Mouse (Mus musculus): ENCODE data around the gene Slc1a7. TPM values are rescaled to one million over a fixed set of nuclear protein-coding genes. Genes with fewer than 3 reads are reported as not detected.

The Slc1a7 gene
- polyA plus RNA-seq, 1 experiment, result not detected

GRCm38 (mm10) chr4:107980002-107980600, 12.0 kb downstream of the Slc1a7 start:
- TF ChIP-seq CTCF (IDR thresholded peaks at IDR 0.05; ENCODE audit: insufficient read depth, low read depth, low read length) (no peak), POLR2A (IDR thresholded peaks at IDR 0.05; ENCODE audit: insufficient read depth, low read depth, low read length) (no peak)
- Histone ChIP-seq H3K27ac (ENCODE audit: insufficient read depth, low read depth, low read length) (no peak overlapping the region), H3K4me1 (ENCODE audit: control insufficient read depth, insufficient read depth, low read length) (peaks cover 6% of the 10 kb centered on the region), H3K4me3 (ENCODE audit: insufficient read depth, low read depth, low read length) (no peak overlapping the region)
- 84% methylated on average over 6 of the region's 6 CpGs for WGBS

DNA sequence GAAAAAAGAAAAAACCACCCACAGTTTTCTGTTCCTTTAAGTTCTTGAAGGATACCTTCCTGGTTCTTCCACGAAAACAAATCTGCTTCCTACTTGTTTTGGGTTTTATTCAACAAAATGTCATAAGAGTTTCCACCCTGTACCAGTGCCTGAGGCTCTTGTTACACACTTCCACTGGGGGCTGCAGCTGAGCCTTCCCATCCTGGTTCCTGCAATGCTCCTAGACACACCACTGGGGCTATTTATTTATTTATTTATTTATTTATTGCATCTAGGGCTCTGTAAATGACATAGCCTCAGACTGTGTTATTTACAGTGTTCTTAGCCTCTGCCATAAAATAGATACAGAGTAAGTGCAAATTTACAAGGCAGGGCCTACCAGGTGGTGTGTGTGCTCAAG, 15.6 kb downstream of the Slc1a7 start:
- Histone ChIP-seq H3K4me3 (ENCODE audit: insufficient read depth, low read depth, low read length) (no peak overlapping the region), H3K27ac (ENCODE audit: insufficient read depth, low read depth, low read length) (no peak overlapping the region), H3K4me1 (ENCODE audit: control insufficient read depth, insufficient read depth, low read length) (peaks cover 7% of the 10 kb centered on the region)
- TF ChIP-seq CTCF (IDR thresholded peaks at IDR 0.05; ENCODE audit: insufficient read depth, low read depth, low read length) (no peak), POLR2A (IDR thresholded peaks at IDR 0.05; ENCODE audit: insufficient read depth, low read depth, low read length) (no peak)
- WGBS, result 60% methylated on average over 1 of the region's 1 CpGs

DNA sequence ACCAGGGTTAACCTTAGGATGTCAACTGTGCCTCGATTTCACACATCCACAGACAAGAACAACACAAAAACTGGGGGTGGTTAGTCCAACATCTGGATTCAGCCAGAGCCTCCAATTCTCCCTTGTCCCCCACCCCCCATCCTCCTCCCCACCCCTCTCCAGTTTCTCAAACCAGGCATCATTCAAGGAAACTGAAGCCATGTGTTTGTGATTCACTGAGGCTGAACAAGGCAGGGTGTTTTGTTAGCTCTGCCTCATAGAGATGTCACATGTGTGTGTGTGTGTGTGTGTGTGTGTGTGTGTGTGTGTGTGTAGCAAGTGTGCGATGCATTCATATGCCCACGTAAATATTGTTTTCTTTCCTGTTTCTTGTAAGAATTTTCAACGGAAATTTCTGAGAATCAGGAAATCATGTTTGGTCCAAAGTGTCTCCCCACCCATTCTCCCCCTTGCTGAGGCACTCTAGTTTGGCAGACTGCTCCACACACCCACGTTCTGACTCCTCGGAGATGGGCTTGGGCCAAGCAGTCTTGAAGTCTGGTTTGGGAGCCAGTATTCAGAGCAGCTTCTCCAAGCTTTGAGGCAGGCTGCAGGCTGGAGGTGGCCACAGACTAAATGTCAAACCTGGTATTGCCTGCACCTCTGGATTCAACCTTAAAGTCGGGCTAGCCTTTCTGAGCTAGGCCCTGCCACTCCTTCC, 16.3 kb downstream of the Slc1a7 start:
- Histone ChIP-seq H3K27ac (ENCODE audit: insufficient read depth, low read depth, low read length) (no peak overlapping the region), H3K4me3 (ENCODE audit: insufficient read depth, low read depth, low read length) (no peak overlapping the region), H3K4me1 (ENCODE audit: control insufficient read depth, insufficient read depth, low read length) (peaks cover 7% of the 10 kb centered on the region)
- TF ChIP-seq CTCF (IDR thresholded peaks at IDR 0.05; ENCODE audit: insufficient read depth, low read depth, low read length) (no peak), POLR2A (IDR thresholded peaks at IDR 0.05; ENCODE audit: insufficient read depth, low read depth, low read length) (no peak)
- WGBS, result 36% methylated on average over 7 of the region's 7 CpGs

DNA sequence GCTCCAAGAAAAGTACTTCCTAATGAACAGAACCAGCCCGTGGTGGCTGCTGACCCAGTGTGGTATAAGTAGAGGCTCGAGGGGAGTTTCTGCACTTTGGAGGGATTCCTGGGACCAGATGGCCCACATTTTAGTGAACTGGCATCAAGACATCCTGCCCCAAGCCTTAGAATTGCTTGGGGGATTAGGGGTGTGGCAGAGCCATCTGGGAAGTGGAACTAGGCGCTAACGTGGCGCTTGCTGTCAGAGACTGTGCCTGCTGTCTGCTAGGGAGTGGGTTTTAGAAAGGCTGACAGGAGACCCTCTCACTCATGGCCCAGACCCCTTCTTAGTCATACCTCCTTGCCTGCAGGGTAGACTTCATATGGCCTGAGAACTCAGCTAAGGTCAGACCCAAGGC, 17.7 kb downstream of the Slc1a7 start:
- Histone ChIP-seq H3K4me1 (ENCODE audit: control insufficient read depth, insufficient read depth, low read length) (peaks cover 7% of the 10 kb centered on the region), H3K4me3 (ENCODE audit: insufficient read depth, low read depth, low read length) (no peak overlapping the region), H3K27ac (ENCODE audit: insufficient read depth, low read depth, low read length) (no peak overlapping the region)
- WGBS, result 86% methylated on average over 5 of the region's 5 CpGs
- no peak for TF ChIP-seq CTCF (IDR thresholded peaks at IDR 0.05; ENCODE audit: insufficient read depth, low read depth, low read length)
- TF ChIP-seq POLR2A (IDR thresholded peaks at IDR 0.05; ENCODE audit: insufficient read depth, low read depth, low read length), result no peak

- 95% methylated on average over 11 of the region's 11 CpGs for WGBS
- TF ChIP-seq POLR2A (IDR thresholded peaks at IDR 0.05; ENCODE audit: insufficient read depth, low read depth, low read length) (no peak), CTCF (IDR thresholded peaks at IDR 0.05; ENCODE audit: insufficient read depth, low read depth, low read length) (no peak)
- H3K27ac ChIP-seq (ENCODE audit: insufficient read depth, low read depth, low read length), result no peak overlapping the region
- no peak overlapping the region for H3K4me3 ChIP-seq (ENCODE audit: insufficient read depth, low read depth, low read length)
- H3K4me1 ChIP-seq (ENCODE audit: control insufficient read depth, insufficient read depth, low read length), result peaks cover 7% of the 10 kb centered on the region
These were observed 18.4 kb downstream of the Slc1a7 start for GRCm38 (mm10) chr4:107986386-107987168.

GRCm38 (mm10) chr4:107988931-107989330, 20.8 kb downstream of the Slc1a7 start:
- Histone ChIP-seq H3K4me1 (ENCODE audit: control insufficient read depth, insufficient read depth, low read length) (peaks cover 7% of the 10 kb centered on the region), H3K27ac (ENCODE audit: insufficient read depth, low read depth, low read length) (no peak overlapping the region), H3K4me3 (ENCODE audit: insufficient read depth, low read depth, low read length) (no peak overlapping the region)
- WGBS, result 78% methylated on average over 8 of the region's 8 CpGs
- TF ChIP-seq CTCF (IDR thresholded peaks at IDR 0.05; ENCODE audit: insufficient read depth, low read depth, low read length) (no peak), POLR2A (IDR thresholded peaks at IDR 0.05; ENCODE audit: insufficient read depth, low read depth, low read length) (no peak)

GRCm38 (mm10) chr4:107990818-107991217, 22.7 kb downstream of the Slc1a7 start:
- no peak for TF ChIP-seq POLR2A (IDR thresholded peaks at IDR 0.05; ENCODE audit: insufficient read depth, low read depth, low read length)
- no peak for TF ChIP-seq CTCF (IDR thresholded peaks at IDR 0.05; ENCODE audit: insufficient read depth, low read depth, low read length)
- WGBS, result 80% methylated on average over 5 of the region's 5 CpGs
- Histone ChIP-seq H3K27ac (ENCODE audit: insufficient read depth, low read depth, low read length) (no peak overlapping the region), H3K4me1 (ENCODE audit: control insufficient read depth, insufficient read depth, low read length) (no peaks in the 10 kb centered on the region; the same call in 1 of the 2 replicates), H3K4me3 (ENCODE audit: insufficient read depth, low read depth, low read length) (no peak overlapping the region)

GRCm38 (mm10) chr4:107991879-107992278, 23.7 kb downstream of the Slc1a7 start:
- H3K4me1 ChIP-seq (ENCODE audit: control insufficient read depth, insufficient read depth, low read length), result no peaks in the 10 kb centered on the region
- no peak for TF ChIP-seq POLR2A (IDR thresholded peaks at IDR 0.05; ENCODE audit: insufficient read depth, low read depth, low read length)
- no peak for TF ChIP-seq CTCF (IDR thresholded peaks at IDR 0.05; ENCODE audit: insufficient read depth, low read depth, low read length)
- H3K4me3 ChIP-seq (ENCODE audit: insufficient read depth, low read depth, low read length), result no peak overlapping the region
- no peak overlapping the region for H3K27ac ChIP-seq (ENCODE audit: insufficient read depth, low read depth, low read length)
- WGBS, result 54% methylated on average over 6 of the region's 6 CpGs

- WGBS, result 97% methylated on average over 6 of the region's 6 CpGs
- Histone ChIP-seq H3K27ac (ENCODE audit: insufficient read depth, low read depth, low read length) (no peak overlapping the region), H3K4me3 (ENCODE audit: insufficient read depth, low read depth, low read length) (no peak overlapping the region), H3K4me1 (ENCODE audit: control insufficient read depth, insufficient read depth, low read length) (peaks cover 3% of the 10 kb centered on the region)
- TF ChIP-seq CTCF (IDR thresholded peaks at IDR 0.05; ENCODE audit: insufficient read depth, low read depth, low read length) (no peak), POLR2A (IDR thresholded peaks at IDR 0.05; ENCODE audit: insufficient read depth, low read depth, low read length) (no peak)
These were observed 26.9 kb downstream of the Slc1a7 start for GRCm38 (mm10) chr4:107995011-107995410.

Data from olfactory bulb, adult 2 months (tissue).